Mouse (Mus musculus) bone marrow macrophage, adult 2 months (primary cell): ENCODE measurements around the gene Isoc2a.

Experiments used
- CTCF ChIP-seq: IDR thresholded peaks from 2 replicates; pipeline ENCODE4 v1.5.1; 2012; ENCODE audit warnings: low read depth, mild to moderate bottlenecking, low read length, moderate library complexity
- POLR2A ChIP-seq: IDR thresholded peaks from 2 replicates; pipeline ENCODE4 v1.6.1; 2012; ENCODE audit warnings: mild to moderate bottlenecking, low read depth, low read length, borderline replicate concordance

- TF ChIP-seq POLR2A (no peak), CTCF (no peak)
Observed at GRCm38 (mm10) chr7:4920976-4921823, 44.2 kb downstream of the Isoc2a start.
